Mouse (Mus musculus) frontal cortex, postnatal 36 days (tissue): ENCODE results near the gene Tmem11.
"Not testable (repeated sequence)": the region's sequence is repeated elsewhere in the genome, so short reads cannot be mapped to it uniquely, and the experiment has no call there.

ENCODE experiments used
- DNase-seq, 2 experiments: peaks; one replicate each; pipeline ENCODE4 v3.0.0; 2022; ENCODE audit warnings: low spot score in 2 of 2

Gene Tmem11

DNA sequence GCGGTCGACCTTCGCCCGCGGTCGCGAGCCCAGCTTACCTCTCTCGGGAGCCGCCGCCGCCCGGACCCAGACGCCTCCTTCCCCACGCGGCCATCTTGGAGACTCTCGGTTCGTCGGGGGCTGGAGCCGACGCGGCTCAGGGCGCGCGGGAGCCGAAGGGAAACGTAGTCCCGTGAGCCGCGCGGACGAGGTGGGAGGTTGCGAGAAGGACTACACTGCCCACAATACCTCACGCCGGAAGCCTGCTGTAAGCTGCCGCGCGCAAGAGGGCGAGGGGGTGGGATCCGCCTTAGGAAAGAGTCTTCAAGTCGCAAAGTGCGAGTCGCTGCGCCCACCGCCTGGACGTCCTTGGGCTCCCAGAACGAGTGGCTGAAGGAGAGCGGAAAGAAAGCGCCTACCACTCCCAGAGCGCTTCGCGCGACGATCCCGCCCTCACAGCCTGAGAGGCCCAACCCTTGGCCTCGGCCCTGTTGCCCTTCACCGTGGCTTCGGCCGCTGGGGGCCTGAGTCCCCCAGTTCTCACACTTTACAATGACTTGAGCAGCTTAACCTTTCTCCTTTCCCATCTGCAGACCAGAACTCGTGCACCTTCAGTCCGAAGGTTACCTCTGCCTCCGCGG lies at the start of gene Tmem11:
Gene Tmem11, minus strand, starts transcription at position 598 of the 620 bp plus-strand sequence.
- peak; percentile 96 to 98 for DNase-seq

DNA sequence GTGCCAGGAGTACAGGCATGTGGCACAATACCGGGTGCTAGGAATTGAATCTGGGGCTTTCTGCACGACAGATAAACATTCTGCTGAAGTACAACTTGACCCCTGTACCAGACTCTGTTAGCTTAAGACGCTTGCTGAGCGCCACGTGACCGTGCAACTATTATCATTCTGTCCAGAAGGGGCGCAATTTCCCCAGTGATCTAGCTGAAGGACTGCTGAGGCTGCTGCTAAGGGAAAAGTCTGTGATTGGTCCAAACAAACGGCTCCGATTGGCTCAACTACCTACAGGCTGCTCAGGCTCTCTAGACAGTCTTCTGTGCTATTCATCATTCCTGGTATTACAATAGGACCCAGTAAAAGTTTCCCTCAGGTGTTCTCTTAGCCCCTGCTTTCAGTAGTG lies 48.2 kb upstream of the Tmem11 start:
- peak; percentile 89 to 95 for DNase-seq

DNA sequence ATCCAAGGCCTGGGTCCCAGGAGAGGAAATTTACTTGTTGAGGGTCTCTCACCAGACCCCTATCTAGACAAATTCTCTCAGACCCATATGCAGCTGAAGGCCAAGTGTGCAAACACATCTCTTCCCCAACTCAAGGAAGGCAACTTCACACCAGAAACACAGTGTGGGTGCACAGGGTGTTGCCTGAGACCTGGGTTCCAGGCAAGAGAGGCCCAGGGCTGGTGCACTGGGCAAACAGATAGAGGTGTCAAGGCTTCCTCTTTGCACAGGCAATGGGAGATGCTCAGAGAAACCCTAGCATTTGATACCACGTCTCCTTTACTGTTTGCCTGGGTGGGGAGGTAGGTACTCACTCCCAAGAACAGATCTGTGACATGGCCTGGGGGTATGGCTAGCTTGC lies 45.9 kb upstream of the Tmem11 start:
- no peak for DNase-seq

DNA sequence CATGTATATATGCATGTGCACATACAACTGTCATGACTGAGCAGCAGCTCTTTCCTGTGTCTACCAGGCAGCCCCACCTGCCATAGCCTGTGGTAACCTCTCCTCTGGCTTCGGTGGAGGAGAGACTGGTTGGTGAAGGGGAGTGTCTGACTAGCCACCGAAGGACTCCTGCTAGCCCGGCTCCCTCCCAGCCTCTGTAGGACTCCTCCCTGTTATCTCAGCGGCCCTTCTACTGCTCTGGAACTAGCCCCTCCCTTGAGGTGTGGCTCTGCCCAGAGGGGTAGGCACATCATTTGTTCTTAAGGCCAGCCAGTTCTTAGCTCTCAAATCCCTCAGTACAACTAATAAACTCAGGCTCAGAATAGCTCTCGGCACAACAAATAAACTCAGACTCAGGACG lies 45.4 kb upstream of the Tmem11 start:
- DNase-seq: no peak

DNA sequence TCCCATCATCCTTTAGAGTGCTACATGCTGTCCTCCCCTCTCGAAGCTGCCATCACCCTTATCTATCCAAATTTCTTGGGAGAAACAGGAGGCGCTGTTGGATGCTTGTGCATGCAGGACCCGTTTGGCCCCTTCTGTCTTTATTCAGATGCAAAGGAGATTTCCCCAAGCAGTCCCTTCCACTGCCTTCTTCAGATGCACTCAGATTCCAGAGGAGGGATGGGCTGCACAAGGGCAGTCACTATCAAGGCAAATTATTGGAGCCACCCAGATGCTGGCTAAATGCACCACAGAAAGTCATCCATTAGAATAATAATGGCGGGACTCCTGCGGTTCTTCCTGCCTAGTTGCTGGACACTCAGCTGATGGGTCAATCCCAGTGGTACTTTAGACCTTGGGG lies 43.9 kb upstream of the Tmem11 start:
- DNase-seq: no peak

DNA sequence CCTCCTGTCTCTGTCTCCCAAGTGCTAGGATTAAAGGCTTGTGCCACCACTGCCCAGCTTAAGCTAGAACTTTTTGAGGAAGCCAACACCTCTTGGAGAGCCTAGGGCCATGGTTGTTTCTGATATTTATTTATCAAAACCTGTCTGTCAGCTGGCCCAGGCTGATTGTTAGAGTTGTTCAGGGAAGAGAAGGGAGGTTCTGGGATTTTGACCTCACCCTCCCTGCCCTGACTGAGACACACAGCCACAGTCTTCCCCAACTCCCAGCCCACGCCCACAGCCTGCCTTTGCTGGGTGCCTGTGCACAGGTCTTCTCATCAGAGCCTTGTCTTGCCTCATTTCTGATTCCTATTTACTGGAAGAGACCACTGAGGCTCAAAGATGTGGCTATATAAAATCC lies 43.1 kb upstream of the Tmem11 start:
- DNase-seq: no peak

DNA sequence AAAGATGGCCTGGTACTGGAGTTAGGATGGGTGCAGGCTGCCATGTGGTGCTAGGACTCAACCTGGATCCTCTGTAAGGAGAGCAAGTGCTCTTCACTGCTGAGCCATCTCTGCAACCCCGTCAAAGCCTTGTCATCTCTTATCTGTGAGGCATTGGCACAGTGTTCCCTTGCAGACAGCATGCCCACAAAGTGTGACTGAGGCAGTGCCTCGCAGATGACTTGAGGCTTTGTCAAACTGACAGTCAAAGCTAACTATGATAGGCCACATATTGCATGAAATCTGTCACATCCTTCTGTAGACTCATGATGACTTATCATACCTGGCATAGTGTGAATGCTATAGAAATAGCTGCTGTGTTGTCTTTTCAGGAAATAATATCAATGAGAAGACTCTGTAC lies 40.9 kb upstream of the Tmem11 start:
- no peak for DNase-seq

DNA sequence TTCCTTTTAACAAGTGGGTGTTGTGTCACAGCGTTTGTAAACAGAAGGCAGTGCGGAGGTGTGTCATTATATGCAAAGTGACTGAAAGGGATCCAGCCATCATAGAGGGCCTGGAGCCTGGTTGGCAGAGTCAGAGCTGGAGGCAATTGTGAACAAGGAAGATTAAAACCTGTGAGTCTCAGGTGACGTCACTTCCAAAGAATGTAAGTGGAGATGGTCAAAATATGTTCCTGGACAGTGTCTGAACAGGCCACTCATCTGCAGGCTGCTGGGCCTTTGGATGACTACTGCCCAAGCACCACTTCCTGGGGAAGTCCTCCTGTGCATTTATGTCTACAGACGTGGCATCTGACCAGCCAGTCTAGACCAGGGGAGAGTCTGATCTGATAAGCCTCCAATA lies 36.1 kb upstream of the Tmem11 start:
- DNase-seq: no peak

DNA sequence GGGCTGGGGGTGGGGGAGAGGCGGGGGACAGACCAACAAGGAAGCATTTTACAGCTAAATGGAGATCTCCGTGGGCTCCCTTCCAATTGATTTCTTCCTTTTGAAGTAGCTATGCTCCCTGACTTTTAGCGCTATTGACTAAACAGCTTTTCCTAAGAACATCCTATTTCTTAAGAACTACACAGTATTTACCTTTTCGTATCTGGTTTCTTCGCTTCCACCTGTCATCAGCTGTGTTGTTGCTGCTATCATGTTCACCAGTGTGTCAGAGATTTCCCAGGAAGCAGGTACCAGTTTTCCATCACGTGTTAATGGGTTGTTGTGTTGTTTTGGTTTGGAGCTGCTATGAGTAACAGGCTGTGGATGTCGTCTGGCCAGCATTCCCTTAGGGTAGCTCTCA lies 35.4 kb upstream of the Tmem11 start, which contains the start of gene Natd1:
Gene Natd1, minus strand, starts transcription at position 260 of the 400 bp plus-strand sequence.
- DNase-seq: no peak

DNA sequence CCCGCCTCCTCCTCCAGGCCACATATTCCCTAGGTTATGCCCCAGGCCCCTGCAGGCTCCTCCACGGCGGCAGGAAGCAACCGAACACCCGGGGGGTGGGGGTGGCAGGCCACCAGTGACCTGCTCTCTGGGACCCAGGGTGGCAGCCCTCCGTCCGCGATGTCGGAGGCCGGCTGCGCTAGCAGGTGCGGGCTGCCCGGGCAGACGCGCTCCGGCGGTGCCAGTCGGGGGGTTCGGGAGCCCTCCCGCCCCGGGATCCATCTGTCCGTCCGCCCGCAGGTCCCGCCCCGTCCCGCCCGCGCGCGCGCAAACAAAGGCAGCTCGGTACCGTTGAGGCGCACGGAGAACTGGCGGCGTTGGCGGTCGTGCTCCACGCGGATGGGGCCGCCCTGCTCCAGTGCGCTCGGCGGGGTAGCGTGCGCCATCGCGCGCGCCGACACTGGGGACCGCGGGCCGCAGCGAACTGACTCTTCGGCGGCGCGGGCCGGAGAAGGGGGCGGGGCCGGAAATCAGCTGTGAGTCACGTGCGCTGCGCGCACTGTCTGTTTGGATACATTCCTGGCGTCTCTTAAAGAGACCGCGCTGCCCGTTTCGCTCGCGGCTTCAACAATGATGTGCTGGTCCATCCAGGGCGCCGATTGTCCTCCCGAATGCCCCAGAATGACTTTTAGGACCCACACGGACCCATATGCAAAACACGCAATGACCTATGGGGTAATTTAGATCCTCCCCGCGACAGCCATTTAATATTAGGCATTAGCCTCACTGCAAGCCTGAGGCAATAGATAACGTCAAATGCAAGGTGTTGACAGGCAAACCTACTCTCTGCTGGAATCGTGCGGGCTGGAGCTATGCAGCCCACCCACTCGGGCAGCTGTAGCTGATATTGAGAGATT lies 34.5 kb upstream of the Tmem11 start:
- peak; percentile 88 to 92 for DNase-seq

DNA sequence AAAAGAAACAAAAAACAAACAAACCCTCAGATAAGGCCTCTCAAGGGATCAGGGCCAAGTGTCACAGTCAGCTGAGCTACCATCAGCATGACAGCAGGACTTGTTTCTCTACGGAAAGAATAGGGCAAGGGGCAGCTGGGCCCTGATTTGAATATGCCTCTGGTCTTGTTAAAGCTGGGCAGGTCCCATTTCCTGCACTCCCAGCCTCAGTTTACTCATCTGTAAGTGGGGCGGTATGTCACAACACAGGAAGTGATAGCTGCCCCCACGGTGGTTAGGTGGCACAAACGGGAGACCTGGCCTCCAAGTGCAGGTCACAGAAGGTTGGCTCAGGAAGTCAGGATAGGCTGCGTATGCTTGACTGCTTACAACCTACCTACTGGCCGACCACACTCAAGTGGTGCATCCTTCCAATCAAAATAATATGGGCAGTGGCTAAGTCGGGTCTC lies 33.5 kb upstream of the Tmem11 start:
- no peak for DNase-seq

DNA sequence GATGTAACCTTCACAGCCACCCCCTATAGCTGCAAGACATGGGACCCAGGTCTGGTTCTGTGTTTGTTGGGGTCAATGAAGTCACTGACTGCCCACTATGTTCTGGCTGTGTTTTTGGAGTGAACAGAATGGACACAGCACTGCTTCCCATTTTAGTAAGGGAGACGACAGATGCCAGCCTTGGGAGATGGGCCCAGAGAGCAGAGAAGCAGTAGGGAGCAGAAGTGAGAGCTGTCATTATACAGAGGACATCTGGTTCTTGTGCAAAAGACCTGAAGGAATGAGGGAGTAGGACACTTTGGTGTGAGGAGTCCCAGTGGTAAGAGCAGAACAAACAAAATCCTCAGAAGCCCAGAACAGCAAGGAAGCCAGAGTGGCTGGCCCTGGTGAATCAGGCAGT lies 30.6 kb upstream of the Tmem11 start:
- DNase-seq: no peak

DNA sequence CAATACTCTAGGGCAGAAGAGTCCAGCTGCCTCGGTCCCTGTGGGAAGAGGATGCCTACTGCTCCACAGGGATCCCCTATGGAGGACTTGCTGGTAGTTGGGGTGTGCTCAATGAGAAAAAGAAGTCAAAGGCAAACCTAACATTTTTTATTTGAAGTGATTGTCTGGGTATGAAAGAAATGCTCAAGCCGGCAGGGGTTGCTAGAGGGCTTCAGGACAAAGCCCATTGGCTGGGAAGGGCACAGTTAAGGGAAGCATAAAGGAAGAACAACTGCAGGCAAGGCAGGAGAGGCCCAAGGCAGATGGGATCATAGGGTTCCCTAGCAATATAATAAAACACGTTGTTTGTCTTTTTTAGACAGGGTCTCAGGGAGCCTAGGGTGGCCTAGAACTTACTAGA lies 29.0 kb upstream of the Tmem11 start:
- DNase-seq: no peak

DNA sequence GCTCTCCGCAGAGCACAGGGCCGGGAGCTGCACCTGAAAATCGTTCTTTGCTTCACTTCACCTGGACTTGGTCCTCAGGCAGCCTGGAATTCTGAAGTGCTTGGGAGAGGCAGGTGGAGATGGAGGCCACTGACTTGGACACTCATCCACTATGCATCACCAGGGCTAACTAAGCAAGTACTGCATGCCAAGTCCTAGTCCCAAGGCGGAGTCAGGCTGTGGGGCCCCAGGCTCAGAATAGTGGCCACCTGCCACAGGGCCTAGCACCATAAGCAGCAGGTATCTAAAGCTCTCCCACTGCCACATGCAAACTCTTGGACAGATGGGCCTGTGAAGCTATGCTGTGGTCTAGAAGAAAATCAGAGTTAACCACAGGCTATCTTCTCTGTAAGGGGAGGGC lies 27.4 kb upstream of the Tmem11 start:
- no peak for DNase-seq

DNA sequence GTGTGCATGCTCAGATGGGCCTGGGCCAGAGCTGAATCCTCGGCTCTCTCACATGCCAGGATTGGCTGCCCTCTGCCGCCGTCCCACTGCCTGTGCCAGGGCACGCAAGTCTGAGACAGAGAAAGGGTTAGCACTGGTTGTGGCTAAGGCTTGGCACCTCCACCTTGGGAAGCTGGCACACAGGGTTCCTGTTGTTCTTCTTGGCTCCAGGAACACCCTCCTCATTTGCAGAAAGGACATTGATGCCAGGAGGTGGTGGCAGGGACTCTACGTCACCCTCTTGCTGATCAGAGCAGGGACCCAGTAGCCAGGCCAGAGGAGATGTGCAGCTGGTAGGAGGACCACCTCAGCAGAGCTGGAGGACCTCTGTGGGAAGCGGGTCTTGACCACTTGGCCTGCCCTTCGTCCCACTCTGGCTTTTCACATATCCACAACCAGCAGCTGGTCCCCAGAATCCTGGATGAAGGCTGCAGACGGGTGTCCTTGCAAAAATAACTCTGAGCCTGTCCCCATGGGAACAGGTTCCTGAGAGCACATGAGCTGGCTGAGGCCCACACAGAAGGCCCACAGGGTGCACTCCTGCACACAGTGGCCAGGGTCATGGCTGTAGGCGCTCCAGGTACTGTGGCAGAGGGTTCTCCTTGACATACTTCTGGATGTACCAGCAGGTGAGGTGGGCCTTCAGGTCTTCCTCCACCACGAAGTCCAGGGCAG lies 26.5 kb upstream of the Tmem11 start:
- no peak for DNase-seq

DNA sequence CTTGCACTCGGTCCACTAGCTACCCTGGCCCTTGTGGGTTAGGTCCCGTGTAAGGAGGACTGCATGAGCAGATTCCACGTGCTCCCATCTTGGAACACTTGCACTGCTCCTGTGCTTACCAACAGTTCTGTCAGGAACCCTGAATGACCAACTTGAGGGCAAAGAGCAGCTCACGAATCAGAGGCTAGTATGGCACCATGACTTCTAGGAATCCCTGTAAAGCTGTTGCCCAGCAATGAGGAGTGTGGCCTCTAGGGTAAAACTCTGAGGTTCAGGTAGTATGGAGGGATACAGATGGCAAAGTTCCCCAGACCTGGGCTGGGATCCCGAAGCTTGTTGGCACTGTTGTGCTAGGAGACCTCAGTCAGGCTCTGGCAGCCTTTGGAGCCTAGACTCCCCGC lies 24.6 kb upstream of the Tmem11 start:
- no peak for DNase-seq

DNA sequence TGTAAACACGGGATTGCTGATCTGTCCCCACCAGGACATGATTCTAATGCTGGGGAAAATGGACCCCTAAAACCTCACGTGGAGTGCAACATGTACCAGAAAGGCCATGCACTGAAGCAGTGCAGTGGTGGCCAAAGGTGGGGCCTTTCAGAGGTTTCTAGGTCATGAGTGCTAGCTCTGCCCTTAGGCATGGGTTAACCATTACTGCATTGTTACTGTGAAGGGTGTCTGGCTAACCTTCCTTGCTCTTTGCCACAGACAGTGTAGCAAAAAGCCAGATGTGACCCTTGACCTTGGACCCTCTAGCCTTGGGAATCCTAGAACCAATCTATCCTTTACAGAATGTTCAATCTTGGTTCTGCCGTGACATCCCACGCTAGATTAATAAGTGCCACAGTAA lies 23.4 kb upstream of the Tmem11 start:
- DNase-seq: no peak

DNA sequence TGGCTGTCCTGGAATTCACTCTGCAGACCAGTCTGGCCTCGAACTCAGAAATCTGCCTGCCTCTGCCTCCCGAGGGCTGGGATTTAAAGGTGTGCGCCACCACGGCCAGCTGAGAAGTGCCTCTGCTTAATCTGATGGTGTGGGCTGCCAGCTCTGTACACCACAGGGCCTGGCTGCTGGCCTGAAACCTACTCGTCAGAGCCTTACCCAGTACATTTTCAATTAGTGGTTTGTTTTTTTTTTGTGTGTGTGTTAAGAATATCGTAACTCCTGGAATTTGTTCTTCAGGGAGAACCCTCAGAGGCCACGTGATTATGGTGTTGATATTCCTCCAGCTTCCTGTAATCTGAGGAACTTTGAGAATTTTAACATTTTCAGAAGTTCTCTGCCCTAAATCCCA lies 22.9 kb upstream of the Tmem11 start:
- DNase-seq: no peak

DNA sequence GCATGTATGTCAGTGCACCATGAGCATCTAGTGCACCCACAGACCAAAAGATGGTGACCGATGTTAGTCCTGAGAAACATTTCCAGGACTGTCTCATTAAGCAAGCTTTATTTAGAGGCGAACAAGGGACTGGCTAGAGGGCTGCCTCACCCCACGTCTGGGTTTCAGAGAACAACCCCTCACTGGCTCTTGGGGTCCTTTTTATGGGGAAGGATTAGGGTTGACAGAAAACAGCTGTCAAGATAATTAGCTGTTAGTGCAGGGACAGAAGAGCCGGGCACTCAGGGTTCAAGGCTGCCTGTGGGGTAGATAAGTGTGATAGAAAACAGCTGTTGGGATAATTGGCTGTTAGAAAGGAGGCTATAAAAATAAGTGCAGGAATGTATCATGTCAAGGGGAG lies 16.8 kb upstream of the Tmem11 start:
- DNase-seq: no peak

DNA sequence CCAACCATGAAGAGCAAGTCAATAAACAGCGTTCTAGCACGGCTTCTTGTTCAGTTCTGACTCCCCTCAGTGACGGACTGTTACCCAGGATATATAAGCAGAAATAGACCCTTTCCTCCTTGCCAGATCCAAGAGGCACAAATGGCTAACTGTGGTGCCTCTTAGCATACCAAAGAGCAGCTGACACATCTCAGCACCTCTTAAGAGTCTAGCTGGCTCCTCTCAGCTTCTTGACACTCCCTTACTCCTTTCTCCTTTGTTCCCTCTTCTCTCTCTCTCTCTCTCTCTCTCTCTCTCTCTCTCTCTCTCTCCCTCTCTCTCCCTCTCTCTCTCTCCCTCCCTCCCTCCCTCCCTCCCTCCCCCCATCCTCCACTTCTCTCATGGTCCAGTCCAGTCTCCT lies 11.7 kb upstream of the Tmem11 start:
- no peak for DNase-seq

DNA sequence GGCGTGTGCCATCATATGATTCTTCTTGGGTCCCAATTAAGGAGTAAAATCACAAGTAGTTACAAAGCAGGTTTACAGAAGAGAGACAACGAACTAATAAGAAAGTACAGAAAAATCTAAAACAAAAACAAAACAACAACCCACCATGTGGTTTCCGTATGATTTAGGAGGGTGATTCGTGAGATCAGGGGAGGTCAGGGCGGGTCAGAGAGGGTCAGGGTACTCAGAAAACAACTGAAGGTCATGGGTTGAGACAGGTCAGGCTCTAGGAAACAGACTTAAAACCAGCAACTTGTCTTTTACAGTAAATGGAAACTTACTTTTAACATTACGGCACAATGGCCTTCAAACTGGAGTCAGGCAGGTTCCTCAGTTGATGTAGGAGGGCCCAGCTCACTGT lies 11.2 kb upstream of the Tmem11 start:
- DNase-seq: no peak

DNA sequence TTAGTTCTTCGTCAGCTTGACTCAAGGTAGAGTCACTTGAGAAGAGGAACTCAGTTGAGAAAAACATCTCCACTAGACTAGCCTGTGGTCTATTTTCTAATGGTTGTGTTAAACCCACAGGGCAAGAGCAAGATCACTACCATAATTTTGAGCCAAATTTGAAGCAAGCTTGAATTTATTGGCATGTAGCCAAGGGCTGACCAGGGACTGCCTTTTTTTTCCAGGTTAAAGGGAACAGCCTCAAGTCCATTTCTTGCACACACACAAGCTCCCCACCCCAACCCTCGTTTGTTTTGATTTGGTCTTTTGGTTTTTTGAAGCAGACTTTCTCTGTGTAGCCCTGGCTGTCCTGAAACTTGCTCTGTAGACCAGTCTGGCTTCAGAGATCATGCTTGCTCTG lies 10.8 kb upstream of the Tmem11 start:
- no peak for DNase-seq

DNA sequence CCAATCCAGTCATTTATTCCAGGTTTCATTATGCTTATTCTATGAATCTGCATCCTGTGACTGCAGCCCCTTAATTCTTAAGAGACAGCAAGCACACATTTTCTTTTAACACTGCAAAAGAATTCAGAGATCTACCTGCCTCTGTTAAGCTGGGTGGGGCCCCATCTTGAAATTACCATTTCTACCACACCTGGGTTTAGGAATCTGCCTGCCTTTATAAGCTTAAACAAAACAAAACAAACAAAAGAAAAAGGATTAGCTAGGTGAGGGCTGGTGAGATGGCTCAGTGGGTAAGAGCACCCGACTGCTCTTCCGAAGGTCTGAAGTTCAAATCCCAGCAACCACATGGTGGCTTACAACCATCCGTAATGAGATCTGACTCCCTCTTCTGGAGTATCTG lies 7.9 kb upstream of the Tmem11 start:
- not testable (repeated sequence) for DNase-seq
